Mouse (Mus musculus) lung, postnatal 0 days (tissue): ENCODE measurements around the gene Itgb3. TPM values are rescaled to one million over a fixed set of nuclear protein-coding genes. Genes with fewer than 3 reads are reported as not detected.
A peak's percentile ranks its signal among the peaks of the same experiment; 100 is the strongest.

Source experiments
- ATAC-seq: fragments of 200-750 bp; cut with Nextera tagmentation; 2 replicates; pipeline ENCODE4 v1.8.0; 2017; ENCODE audit warnings: moderate library complexity
- DNase-seq: peaks from one replicate; pipeline ENCODE4 v3.0.0-alpha.2; 2016; ENCODE audit warnings: low spot score
- H3K27ac ChIP-seq: fragments of 300-500 bp; sonication (generic); 2 replicates; pipeline ENCODE4 v1.5.1; 2014; ENCODE audit warnings: antibody characterized with exemption, mild to moderate bottlenecking, low read length, mixed read lengths
- H3K27me3 ChIP-seq: fragments of 300-500 bp; sonication (generic); replicated peaks from 2 replicates; pipeline ENCODE4 v1.6.1; 2014; ENCODE audit warnings: low read length, mixed read lengths; ENCODE audit not compliant: insufficient read depth
- H3K36me3 ChIP-seq: fragments of 300-500 bp; sonication (generic); 2 replicates; pipeline ENCODE4 v1.6.1; 2014; ENCODE audit warnings: low read length, mixed read lengths; ENCODE audit not compliant: insufficient read depth
- H3K4me1 ChIP-seq: fragments of 300-500 bp; sonication (generic); 2 replicates; pipeline ENCODE4 v1.6.1; 2014; ENCODE audit warnings: antibody characterized with exemption, low read depth, low read length, mixed read lengths; ENCODE audit not compliant: insufficient read depth
- H3K4me2 ChIP-seq: fragments of 300-500 bp; sonication (generic); replicated peaks from 2 replicates; pipeline ENCODE4 v1.6.1; 2014; ENCODE audit warnings: low read depth, mild to moderate bottlenecking, low read length, moderate library complexity, mixed read lengths
- H3K4me3 ChIP-seq: fragments of 300-500 bp; sonication (generic); 2 replicates; pipeline ENCODE4 v1.5.1; 2014; ENCODE audit warnings: low read depth, low read length
- H3K9ac ChIP-seq: fragments of 300-500 bp; sonication (generic); replicated peaks from 2 replicates; pipeline ENCODE4 v1.6.1; 2014; ENCODE audit warnings: low read depth, mild to moderate bottlenecking
- H3K9me3 ChIP-seq: fragments of 300-500 bp; sonication (generic); 2 replicates; pipeline ENCODE4 v1.6.1; 2016; ENCODE audit warnings: low read length, mixed read lengths
- CTCF ChIP-seq: IDR thresholded peaks from 2 replicates; pipeline ENCODE4 v1.5.1; 2016; ENCODE audit warnings: antibody characterized with exemption, mild to moderate bottlenecking
- EP300 ChIP-seq: IDR thresholded peaks from 2 replicates; pipeline ENCODE4 v1.6.1; 2016; ENCODE audit warnings: antibody characterized with exemption, mild to moderate bottlenecking, control low read depth
- WGBS: fragments of 180-500 bp; shearing (Covaris S2); extraction: QIAGEN DNeasy Blood & Tissue Kit; methylation state at CpG from one replicate; pipeline ENCODE4 v1.1.7; 2014; 5-methylcytosine and 5-hydroxymethylcytosine counted together
- polyA plus RNA-seq: library from polyadenylated mRNA; unstranded; fragments of >200 nt; fragmentation: Nextera tagmentation; extraction: Ambion mirVana; gene quantifications from 2 replicates; pipeline ENCODE4 v1.2.1, GENCODE M21; 2015

Gene Itgb3
- polyA plus RNA-seq, 1 experiment from 2014 or later, result 6.9 TPM

DNA sequence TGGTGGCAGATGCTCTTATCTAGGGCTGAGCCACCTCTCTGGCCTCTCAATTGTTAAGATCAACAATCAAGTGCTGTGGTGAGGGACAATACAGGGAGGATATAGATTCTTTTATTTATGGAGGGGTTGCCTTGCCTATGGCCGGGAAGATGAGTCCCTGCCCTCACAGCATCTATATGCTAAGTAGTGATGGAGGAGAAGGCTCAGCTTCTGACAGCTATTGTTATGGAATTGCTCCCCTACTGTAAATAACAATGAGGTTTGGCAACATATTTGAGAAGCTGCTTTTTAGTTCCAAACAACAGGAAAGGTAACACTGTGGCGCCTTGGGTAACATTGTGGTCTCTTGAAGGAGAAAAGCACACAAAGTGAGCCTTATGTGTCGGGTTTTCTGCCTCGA, 7.1 kb upstream of the Itgb3 start:
- no peaks in the 10 kb centered on the region for H3K9me3 ChIP-seq
- no peaks in the 10 kb centered on the region for H3K27me3 ChIP-seq
- no peak for ATAC-seq
- no peak for DNase-seq
- no peak overlapping the region for H3K4me3 ChIP-seq
- H3K36me3 ChIP-seq, result no peaks in the 10 kb centered on the region
- H3K9ac ChIP-seq, result no peak overlapping the region
- 58% methylated on average over 4 of the region's 4 CpGs for WGBS
- H3K4me1 ChIP-seq, result no peaks in the 10 kb centered on the region
- TF ChIP-seq CTCF, result no peak
- TF ChIP-seq EP300, result no peak
- H3K27ac ChIP-seq, result no peak overlapping the region
- no peak overlapping the region for H3K4me2 ChIP-seq

DNA sequence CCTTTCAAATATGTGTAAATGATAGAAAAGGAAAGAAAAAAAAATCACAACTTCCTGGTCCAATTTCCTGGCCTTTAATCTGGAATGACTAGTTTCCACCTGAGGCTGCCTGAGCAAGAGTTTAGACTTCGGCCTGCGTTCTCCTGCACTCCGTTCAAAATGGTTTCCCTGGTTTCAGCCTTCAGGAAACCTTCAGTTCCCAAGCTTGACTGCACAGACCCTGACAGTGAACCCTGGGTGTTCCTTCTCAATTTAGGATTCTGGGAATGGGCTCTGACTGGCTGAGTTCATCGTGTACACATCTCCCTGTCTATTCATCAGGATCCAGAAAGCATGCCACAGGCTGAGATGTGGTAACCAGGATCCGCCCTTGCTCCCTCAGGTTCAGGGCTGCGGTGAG, 3.6 kb upstream of the Itgb3 start:
- Histone ChIP-seq H3K9ac (no peak overlapping the region), H3K4me3 (no peak overlapping the region), H3K4me2 (no peak overlapping the region), H3K27me3 (no peaks in the 10 kb centered on the region), H3K9me3 (no peaks in the 10 kb centered on the region), H3K27ac (no peak overlapping the region), H3K4me1 (no peaks in the 10 kb centered on the region), H3K36me3 (no peaks in the 10 kb centered on the region)
- TF ChIP-seq EP300 (no peak), CTCF (no peak)
- 59% methylated on average over 6 of the region's 6 CpGs for WGBS
- ATAC-seq, result no peak
- no peak for DNase-seq

DNA sequence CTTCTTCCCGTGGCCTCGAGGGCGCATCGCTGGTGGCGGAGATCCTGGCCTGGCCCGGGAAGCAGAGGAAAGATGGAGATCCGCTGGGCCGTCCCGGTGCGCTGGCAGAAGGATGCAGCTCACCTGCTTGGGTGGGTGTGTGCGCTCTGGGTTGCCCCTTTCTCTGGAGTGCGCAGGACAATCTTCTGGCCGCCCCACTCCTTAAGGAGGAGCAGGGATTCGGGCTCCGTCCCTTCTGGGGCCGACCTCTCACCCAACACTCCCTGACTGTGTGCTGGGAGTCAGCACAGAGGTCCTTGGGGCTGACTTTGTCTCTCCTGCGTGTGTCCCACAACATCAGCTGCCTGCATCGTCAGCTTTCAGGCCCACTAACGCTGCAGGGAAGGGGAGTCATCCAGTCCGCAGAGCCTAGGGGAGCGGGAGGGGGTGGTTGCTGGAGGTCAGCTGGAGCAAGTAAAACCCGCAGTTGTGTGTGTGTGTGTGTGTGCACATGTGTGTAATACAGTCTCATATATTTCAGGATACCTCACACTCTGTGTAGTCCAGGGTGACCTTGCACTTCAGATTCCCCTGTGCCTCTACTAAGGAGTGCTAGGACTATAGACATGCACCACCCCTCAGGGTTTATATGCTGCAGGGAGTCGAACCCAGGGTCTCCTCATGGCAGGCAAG, 585 bp downstream of the Itgb3 start:
- DNase-seq (no peak), ATAC-seq (peak; percentile 11)
- no peak for TF ChIP-seq EP300
- Histone ChIP-seq H3K27me3 (no peaks in the 10 kb centered on the region), H3K4me1 (no peaks in the 10 kb centered on the region), H3K4me3 (peak overlapping the region; percentile 41), H3K4me2 (peak overlapping the region; percentile 82), H3K9ac (peak overlapping the region; percentile 32; the same call in 1 of the 2 replicates), H3K27ac (no peak overlapping the region), H3K36me3 (no peaks in the 10 kb centered on the region), H3K9me3 (no peaks in the 10 kb centered on the region)
- 9% methylated on average over 19 of the region's 23 CpGs for WGBS

DNA sequence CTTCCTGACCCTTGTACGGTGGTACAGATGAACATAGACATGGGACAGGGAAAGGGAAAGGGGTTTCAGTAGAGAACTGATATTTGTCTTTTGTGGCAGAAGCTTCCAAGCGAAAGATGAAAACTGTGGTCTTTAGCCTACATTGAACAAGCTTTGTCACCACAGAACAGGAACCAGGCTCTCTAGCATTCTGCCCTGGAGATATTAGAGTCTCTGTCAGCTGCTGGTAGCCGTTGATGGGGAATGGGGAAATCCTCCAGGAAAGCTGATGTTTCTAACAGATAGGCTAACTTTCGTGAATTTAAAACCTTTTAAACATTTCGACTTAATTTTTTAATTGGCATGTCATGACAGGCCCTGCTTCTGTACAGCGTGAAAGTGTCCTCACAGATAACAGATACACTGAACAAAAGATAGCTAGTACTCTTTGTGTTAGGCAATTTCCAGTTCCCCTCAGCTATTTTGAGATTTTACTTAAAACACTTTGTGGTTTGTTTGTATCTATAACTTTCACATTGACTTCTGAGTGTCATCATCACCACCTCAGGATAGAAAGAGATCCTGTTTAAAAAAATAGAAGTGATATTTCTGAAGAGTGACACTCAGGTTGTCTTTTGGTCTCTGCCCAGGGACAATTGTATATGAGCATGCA, 1.4 kb downstream of the Itgb3 start:
- no peaks in the 10 kb centered on the region for H3K36me3 ChIP-seq
- no peak for DNase-seq
- H3K27me3 ChIP-seq, result no peaks in the 10 kb centered on the region
- no peak overlapping the region for H3K27ac ChIP-seq
- WGBS, result 76% methylated on average over 6 of the region's 6 CpGs
- no peak overlapping the region for H3K9ac ChIP-seq
- peak overlapping the region; percentile 82; the same call in 1 of the 2 replicates for H3K4me2 ChIP-seq
- ATAC-seq, result no peak
- no peak overlapping the region for H3K4me3 ChIP-seq
- no peaks in the 10 kb centered on the region for H3K9me3 ChIP-seq
- H3K4me1 ChIP-seq, result no peaks in the 10 kb centered on the region
- TF ChIP-seq CTCF, result no peak
- no peak for TF ChIP-seq EP300

DNA sequence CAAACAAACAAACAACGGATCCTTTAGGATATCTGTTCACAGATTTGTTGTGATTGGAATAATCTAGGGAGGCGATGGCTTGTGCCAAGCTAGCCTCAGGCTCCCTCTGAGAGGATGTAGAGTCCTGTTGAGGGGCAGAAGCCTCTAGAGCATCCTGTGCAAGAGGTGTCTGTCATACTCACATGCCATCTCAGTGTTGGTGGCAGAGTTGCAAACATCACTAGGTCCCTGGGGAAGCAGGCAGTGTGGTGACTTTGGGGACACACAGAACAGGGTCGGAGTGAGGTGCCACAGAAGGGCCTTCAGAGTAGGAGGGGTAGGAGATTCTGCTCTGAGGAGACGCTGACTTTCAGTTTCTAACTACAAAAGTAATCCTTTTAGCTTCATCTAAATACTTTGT, 1.9 kb downstream of the Itgb3 start:
- WGBS, result 62% methylated on average over 4 of the region's 4 CpGs

DNA sequence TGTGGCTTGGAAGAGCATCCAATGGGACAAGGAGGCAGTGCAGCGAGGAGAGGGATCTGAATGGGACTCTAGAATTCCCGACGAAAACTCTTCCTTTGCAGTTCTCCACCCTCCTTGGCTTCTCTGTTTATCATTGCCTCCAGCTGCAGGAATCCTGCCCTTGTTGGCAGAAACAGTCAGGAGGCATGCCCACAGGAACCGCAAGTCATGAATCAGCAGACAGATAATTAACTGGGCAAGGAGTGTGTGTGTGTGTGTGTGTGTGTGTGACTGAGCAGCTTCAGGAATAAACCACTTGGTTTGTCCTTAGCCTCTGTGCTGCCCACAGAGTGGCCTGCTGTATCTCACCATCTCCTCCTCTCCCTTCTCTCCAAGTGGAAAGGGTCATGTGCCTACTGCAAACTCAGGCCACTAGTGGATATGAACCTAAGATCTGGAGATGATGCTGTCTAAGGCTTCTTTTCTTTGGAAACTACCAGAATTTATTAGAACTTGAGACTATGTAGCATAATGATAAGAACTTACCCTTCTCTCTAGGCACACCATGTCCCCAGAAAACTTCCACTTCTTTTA, 3.9 kb downstream of the Itgb3 start:
- no peak for DNase-seq
- WGBS, result 12% methylated on average over 4 of the region's 4 CpGs
- no peaks in the 10 kb centered on the region for H3K4me1 ChIP-seq
- no peak for ATAC-seq
- H3K36me3 ChIP-seq, result no peaks in the 10 kb centered on the region
- H3K4me2 ChIP-seq, result no peak overlapping the region
- TF ChIP-seq CTCF (no peak), EP300 (peak; percentile 32; the same call in 1 of the 2 replicates)
- no peak overlapping the region for H3K27ac ChIP-seq
- H3K27me3 ChIP-seq, result no peaks in the 10 kb centered on the region
- no peak overlapping the region for H3K4me3 ChIP-seq
- no peaks in the 10 kb centered on the region for H3K9me3 ChIP-seq
- no peak overlapping the region for H3K9ac ChIP-seq

More for the DNA sequence above, 1.9 kb downstream of the Itgb3 start:
- no peaks in the 10 kb centered on the region for H3K36me3 ChIP-seq
- ATAC-seq (no peak), DNase-seq (no peak)
- no peak overlapping the region for H3K4me3 ChIP-seq
- no peak for TF ChIP-seq EP300
- TF ChIP-seq CTCF, result no peak
- H3K9ac ChIP-seq, result no peak overlapping the region
- no peaks in the 10 kb centered on the region for H3K9me3 ChIP-seq
- no peaks in the 10 kb centered on the region for H3K27me3 ChIP-seq
- H3K4me1 ChIP-seq, result no peaks in the 10 kb centered on the region
- no peak overlapping the region for H3K27ac ChIP-seq
- no peak overlapping the region for H3K4me2 ChIP-seq
